Mouse (Mus musculus): ENCODE results near the gene Reps1. TPM values are rescaled to one million over a fixed set of nuclear protein-coding genes. Genes with fewer than 3 reads are reported as not detected.

The Reps1 gene
- total RNA-seq (2021) = 10 to 100 TPM; 29.3 to 32.8 TPM
- long read RNA-seq, experiment 1, partial matches to known transcripts = 3 of 15 reads
- long read RNA-seq, experiment 1, other reads (novel, unspliced or antisense) = 7 of 15 reads
- long read RNA-seq, experiment 2, partial matches to known transcripts = 3 of 6 reads
- long read RNA-seq, experiment 2, other reads (novel, unspliced or antisense) = 2 of 6 reads

DNA sequence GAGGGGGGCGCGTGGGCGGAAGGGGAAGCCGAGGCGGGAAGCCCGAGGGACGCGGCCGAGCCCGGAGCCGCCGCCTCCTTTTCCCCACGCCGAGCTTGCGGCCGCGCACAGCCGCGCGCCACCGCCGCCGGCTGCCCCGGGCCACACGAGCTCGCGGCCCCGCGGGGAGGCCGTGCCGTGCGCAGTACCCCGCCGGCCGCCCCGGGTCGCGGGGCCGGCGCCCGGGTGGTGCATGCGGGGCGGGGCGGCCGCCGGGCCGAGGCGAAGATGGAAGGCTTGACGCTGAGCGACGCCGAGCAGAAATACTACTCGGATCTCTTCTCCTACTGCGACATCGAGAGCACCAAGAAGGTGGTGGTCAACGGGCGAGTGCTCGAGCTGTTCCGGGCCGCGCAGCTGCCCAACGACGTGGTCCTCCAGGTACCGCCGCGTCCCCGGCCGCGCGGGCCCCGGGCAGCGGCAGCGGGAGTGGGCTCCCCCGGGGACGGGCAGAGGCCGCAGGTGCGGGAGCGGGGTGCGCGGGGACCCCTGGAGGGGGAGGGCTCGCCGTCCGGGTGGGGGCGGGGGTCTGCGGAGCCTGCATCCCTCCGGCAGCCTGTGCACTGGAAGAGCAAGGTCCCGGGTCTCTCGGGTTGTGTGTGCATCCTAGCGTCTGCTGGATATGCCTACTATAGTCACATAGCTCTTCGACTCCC is at the start of gene Reps1:
Gene Reps1, plus strand, starts transcription at position 166 of the 695 bp plus-strand sequence.
- DNase-seq = peak in 1 of 2 experiments; percentile 47

DNA sequence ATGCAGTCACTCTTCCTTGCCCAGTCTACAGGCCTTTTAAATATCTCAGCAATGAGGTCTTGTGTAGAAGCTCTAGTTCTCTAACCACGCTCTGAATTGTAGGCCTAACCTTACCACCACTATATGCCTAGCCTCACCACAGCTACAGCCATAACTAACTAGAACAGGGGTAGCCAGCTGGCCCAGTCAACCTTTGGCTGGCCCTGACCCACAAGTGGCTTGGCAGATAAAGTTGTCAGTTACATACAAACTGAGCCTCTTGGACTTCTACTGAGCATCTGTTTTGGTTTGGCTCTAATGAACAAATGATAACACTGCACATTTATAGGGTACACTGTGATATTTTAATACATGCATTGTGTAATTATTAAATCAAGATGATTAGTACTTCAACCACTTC is 48.9 kb upstream of the Reps1 start:
- peak; percentile 63 to 81 for DNase-seq

DNA sequence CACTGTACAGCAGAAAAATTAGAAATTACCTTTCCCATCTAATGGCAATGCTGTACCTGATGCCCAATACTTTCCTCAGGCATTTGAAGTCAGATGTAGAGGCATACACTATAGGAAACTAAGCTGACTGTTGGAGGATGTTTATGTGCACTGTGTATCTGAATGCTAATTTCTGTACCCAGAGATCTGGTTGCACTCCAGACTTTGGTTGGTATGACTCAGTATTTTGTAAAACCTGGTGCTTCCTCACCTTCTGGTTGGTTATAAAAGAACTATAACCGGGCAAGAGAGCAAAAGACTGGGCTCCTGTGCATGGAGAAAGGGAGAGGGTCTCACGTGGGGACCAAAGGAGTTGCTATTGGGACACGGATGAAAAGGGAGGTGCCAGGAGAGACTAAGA is 48.4 kb upstream of the Reps1 start:
- no peak for DNase-seq

DNA sequence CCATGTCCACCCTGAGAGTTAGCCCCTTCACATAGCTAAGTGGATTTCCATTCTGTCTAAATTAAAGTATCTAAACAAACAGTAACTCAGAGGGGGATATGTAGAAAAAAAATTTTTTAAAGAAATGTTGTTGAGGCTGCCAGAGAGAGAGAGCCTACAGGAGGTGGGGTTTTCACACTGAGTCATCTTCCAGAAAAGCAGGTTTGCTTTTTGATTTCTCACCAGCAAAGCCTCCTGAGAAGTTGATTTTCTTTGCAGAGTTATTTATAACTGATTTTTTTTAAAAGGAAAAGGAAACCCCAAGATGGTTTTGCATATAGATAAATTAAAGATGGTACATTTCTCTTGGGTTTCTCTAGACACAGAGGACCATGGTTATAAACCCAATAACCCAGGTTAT is 47.5 kb upstream of the Reps1 start:
- no peak for DNase-seq

DNA sequence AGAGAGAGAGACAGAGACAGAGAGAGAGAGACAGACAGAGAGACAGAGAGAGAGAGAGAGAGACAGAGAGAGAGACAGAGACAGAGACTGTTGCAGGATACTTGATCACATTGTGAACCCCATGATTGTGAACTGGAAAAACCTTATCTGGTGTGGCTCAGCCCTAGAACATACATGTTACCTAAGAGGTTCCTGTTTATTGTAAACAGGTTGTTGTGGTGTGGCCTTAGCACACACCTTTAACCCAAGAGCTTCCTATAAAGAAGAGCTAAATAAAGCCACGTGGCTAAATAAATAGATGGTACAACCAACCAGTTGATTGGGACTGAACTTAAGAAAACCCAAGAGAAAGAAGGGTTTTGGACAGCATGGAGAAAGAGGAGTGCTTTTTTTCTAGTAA is 45.9 kb upstream of the Reps1 start:
- no peak for DNase-seq

DNA sequence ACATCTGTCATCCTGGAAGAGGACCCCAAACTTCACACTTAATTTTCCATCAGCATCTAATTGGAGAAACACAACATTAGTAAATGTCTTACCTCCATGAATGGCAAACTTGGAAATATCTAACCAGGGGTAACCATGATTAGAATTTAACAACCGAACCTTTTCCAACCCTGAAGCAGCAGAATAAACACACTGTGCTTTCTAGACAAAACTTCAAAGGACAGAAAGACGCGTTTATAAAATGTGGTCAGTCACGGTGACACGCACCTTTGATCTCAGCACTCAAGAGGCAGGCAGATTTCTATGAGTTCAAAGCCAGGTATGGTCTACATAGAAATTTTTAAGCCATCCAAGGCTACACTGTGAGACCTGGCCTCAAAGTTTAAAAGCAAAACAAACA is 43.9 kb upstream of the Reps1 start:
- DNase-seq = no peak

GRCm38 (mm10) chr10:18020443-18020842 is 35.2 kb upstream of the Reps1 start:
- DNase-seq = no peak

GRCm38 (mm10) chr10:18020846-18021245 is 34.8 kb upstream of the Reps1 start:
- no peak for DNase-seq

- DNase-seq = no peak
Measured at GRCm38 (mm10) chr10:18021576-18022311, 33.9 kb upstream of the Reps1 start.

DNA sequence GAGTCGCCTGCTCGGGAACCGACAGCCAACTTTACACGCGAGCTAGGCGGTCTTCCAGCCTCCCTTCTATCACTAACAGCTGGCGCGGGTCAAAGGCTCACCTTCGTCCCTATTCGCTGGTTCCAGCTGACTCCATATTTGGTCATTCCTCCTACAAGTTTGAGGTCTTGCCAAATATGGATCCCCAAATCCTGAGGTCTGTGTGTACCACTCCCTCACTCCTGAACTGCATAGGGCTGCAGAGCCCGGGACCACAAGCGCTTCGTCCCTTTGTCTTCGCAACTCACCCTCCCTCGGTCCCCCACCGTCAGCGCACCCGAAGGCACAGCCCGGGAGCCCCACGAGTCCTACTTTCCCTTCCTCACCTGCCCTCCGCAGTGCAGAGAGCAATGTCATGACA is 33.3 kb upstream of the Reps1 start:
- DNase-seq = peak; percentile 83 to 87

- peak; percentile 78 to 85 for DNase-seq
Measured at GRCm38 (mm10) chr10:18022741-18023347, 32.8 kb upstream of the Reps1 start, which contains the start of gene Abracl. Gene Abracl, minus strand, starts transcription at chr10:18023288.

GRCm38 (mm10) chr10:18034408-18034807 is 21.3 kb upstream of the Reps1 start:
- DNase-seq = no peak

DNA sequence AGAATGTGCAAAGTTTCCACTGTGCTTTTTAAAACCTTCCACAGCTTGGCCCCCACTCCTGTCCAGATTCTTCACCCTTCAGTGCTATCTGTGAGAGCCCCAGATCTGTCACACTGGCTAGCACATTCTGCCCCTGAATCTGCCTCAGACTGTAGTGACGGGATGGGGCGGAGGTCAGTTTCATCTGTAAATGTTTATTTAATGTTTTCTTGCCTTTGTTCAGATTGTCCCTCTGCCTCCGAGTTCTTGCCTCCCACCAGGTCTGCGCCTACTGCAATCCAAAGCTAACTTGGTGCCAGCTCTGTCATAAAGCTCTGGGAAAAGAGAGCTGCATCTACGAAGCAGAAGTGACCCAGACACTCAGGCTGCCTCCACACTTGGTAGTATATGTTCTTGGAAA is 18.8 kb upstream of the Reps1 start:
- DNase-seq = no peak

DNA sequence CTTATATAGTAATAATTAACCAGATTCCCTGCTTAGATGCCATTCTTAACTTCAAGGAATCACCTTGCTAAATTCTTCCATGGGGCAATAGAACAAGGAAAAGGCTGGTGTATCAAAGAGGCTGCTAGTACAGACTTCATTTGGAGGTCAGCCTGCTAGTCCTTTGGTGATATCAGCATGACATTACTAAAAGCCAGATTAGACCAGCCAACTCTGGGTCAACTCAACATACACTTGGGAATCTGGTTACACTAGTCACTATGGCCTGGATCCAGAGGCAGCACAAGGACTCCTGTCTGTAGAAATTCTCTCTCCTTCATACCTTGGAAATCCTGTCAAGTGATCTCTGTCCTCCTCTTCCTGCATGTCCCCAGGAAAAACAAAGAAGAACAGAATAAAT is 9.3 kb upstream of the Reps1 start:
- DNase-seq = peak in 1 of 2 experiments; percentile 19

DNA sequence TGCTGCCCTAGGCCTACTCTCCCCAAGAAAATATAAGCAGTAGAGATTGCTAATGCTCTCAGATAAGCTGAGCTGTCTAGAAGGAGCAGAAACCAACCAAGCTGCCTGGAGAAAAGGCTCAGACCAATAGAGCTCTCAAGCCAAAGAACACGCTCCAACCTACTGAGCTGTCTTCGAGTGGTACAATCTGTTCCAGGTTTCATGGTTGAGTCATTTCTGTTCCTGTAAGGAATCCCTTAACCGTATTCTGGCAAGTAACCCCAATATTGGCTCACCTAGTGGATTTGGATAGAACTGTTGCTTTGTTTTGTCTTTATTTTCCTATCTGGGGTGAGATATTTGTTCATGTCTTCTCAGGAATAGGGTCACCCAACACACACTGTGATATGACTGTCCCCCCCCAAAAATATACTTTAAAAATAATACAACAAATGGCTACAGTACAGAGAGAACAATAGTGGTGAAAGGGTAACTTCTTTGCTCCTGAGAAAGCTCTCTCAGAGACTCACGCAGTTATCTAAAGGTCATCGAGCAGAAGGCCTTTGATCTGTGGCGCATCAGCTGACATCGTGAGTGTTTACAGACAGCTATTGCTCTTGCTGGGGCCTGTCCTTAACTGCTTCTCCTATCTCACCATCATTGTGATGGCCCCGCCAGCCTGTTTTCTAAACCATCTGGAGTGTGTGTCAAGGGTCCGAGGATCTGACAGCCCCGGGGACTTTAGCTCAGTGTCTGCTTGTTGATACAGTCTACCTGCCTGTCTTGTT is 8.1 kb upstream of the Reps1 start:
- DNase-seq = no peak

DNA sequence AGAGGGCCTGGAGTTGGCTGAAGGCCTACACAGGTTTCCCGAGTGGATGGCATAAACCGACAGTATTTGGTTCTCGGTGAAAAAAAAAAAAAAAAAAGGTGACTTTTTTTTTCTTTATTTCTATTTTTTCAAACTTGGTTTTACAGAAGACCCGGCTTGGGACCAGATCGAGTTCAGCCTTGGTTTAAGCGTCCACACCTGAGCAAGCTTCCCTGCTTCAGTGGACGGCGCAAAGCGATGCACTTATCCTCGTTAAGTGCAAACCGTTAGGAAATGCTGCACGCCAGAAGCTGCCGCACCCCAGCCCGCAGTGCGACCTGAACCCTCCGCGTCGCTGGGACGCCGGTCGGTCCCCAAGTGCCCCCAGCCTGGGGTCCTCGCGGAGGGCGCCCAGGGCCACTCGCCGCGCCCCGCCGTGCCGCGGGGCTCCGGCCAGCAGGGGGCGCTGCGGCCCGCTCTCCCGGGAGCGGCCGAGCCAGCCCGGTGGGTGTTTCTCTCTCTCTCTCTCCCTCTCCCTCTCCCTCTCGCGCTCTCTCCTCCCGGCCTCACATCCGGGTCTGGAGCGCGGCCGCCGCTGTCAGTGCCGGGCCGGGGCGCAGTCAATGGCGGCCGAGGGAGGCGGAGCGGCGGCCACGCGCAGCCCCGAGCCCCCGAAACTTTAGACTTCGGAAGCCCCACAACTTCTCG is 509 bp upstream of the Reps1 start:
- peak; percentile 83 to 90 for DNase-seq

DNA sequence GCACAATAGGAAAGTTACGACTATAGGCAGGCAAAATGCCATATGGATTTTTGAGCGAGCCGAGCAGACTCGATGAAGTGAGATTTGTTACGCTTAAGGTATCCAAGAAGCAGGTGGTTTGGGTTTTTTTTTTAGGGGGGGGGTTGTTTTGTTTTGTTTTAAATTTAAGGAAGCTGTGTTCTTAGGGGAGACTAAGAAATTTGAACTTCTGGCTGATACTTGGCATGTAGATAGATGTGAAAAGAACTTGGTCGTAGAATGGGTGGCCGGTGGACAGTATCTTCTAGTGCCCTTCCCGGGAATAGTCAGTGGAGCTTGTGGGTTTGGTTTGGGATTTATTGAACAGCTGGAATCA is 707 bp downstream of the Reps1 start:
- DNase-seq = peak in 1 of 2 experiments; percentile 24

- DNase-seq = no peak
Measured at GRCm38 (mm10) chr10:18058681-18059338, 3.1 kb downstream of the Reps1 start.

- DNase-seq = no peak
Measured at GRCm38 (mm10) chr10:18059807-18060206, 4.1 kb downstream of the Reps1 start.

DNA sequence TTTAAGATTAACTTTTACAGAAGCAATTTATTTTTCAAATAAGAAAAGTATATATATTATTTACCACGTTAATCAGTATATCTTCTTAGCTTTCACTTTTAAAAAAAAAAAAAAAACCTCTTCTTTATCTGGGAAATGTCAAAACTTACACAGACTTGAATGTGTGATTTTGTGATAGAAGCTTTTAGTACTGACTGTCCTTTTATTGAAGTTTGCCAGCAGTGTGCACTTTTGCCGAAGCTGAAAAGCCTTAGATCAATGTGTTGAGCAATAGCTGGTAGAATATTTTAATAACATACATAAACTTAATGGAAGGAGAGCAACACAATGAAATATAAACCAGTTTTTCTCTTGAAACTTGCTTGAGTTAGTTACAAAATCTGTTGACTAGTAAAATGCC is 5.1 kb downstream of the Reps1 start:
- DNase-seq = no peak

DNA sequence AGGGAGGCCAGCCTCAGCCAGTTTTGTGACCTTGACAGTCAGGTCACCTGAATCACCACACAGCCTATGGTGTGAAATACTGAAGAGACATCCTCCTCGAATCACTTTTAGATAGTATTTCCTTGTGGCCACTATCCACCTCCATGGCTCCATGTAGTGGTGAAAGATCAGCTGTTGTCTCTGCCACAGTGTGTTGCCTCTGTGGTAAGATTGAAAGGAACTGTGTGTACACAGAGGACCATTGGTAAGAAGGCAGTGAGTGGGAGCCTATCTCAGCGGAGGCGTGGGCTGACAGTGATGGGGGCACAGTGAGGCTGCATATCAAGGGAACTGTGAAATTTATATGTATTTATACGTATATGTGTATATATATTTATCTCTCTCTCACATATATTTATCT is 5.9 kb downstream of the Reps1 start:
- no peak for DNase-seq

Measured in heart, adult 18-20 months (tissue).